In genomic region chr3:145307209-145307608, GRCm38 (mm10) we compare ENCODE assay signal across 25 mouse cellular contexts. TPM values are rescaled to one million over a fixed set of nuclear protein-coding genes. Genes with fewer than 3 reads are reported as not detected.
DNase-seq lines count a peak whose midpoint lies in the region; ATAC-seq and TF ChIP-seq lines count a peak whose summit lies in the region.
"Had no signal": no experiment of that assay in that cellular context is flagged by ENCODE, and none has a peak within 500 bp of the region (broad histone marks: within the 10 kb centered on the region; RNA-seq: fewer than 3 reads in every experiment).

No protein-coding gene starts in this region.

- POLR2A ChIA-PET in Patski (lab: Charles Lee): interaction anchor here (1.4 kb wide), 1 partner anchor 13 kb away, joined by 3 read pairs; no protein-coding TSS in a partner anchor

- intact Hi-C loops in gastrocnemius, postnatal 14 days (cut with DNase I; ENCODE audit: low total_unique reads): no loop called here

- H3K27me3 ChIP-seq in Patski: peaks cover 3% of the 10 kb centered on the region
- H3K27me3 ChIP-seq in midbrain, embryonic 10.5 days (ENCODE audit: low read depth, poor library complexity, severe bottlenecking): no peaks in the 10 kb centered on the region
- H3K27me3 ChIP-seq: forebrain, embryonic 13.5 days; megakaryocyte, embryonic 14.5 days; midbrain, embryonic 15.5 days had no signal

- CTCF ChIA-PET in Patski (lab: Charles Lee): interaction anchor here (0.9 to 1.3 kb wide), 3 partner anchors 10 to 106 kb away, joined by 3 to 4 read pairs (median 4); no protein-coding TSS in a partner anchor

- no peak for TF ChIP-seq CTCF in Patski (IDR thresholded peaks at IDR 0.05)

- ATAC-seq in Patski: peak; percentile 57
- peak; percentile 73 for ATAC-seq in granulocyte monocyte progenitor cell, adult 5-6 weeks (replicated peaks; ENCODE audit: poor library complexity, severe bottlenecking)
- ATAC-seq: forebrain, embryonic 13.5 days; midbrain, embryonic 15.5 days had no signal

- H3K4me3 ChIP-seq in midbrain, embryonic 10.5 days: no peak overlapping the region
- H3K4me3 ChIP-seq: forebrain, embryonic 13.5 days; heart, embryonic 10.5 days; hindbrain, embryonic 10.5 days; left cerebral cortex, adult 2 months; limb, embryonic 10.5 days; megakaryocyte, embryonic 14.5 days; midbrain, embryonic 15.5 days had no signal

- no peak overlapping the region for H3K27ac ChIP-seq in midbrain, embryonic 10.5 days (replicated peaks)
- H3K27ac ChIP-seq: forebrain, embryonic 13.5 days; heart, embryonic 10.5 days; hindbrain, embryonic 10.5 days; left cerebral cortex, adult 2 months; limb, embryonic 10.5 days; midbrain, embryonic 15.5 days had no signal

- no peaks in the 10 kb centered on the region for H3K36me3 ChIP-seq in midbrain, embryonic 10.5 days
- H3K36me3 ChIP-seq: heart, embryonic 10.5 days; hindbrain, embryonic 10.5 days; limb, embryonic 10.5 days; midbrain, embryonic 15.5 days had no signal

- H3K4me1 ChIP-seq in midbrain, embryonic 10.5 days: no peaks in the 10 kb centered on the region
- H3K4me1 ChIP-seq: forebrain, embryonic 13.5 days; heart, embryonic 10.5 days; hindbrain, embryonic 10.5 days; limb, embryonic 10.5 days; megakaryocyte, embryonic 14.5 days; midbrain, embryonic 15.5 days had no signal

- in situ Hi-C loops in Patski (cut with MboI; ENCODE audit: low pct_unique_long_range_greater_than_20kb): no loop called here

- DNase-seq in right cerebral cortex, postnatal 25 days: peak; percentile 9
- no peak for DNase-seq in right cerebral cortex, postnatal 14 days
- peak; percentile 58 for DNase-seq in Patski (ENCODE audit: low read depth, low spot score)
- no peak for DNase-seq in midbrain, embryonic 10.5 days (ENCODE audit: low spot score)
- no peak for DNase-seq in gastrocnemius, postnatal 14 days
- DNase-seq in thymus, postnatal 4 days: no peak
- DNase-seq: adrenal gland, postnatal 10 days; cerebellum, adult 11 months; cerebellum, postnatal 25 days; gastrocnemius, postnatal 25 days; kidney, adult 8-10 months; kidney, postnatal 25 days; lung, adult 18-20 months; lung, postnatal 14 days; retina, postnatal 1 day; thymus, postnatal 14 days had no signal

- 85% methylated on average over 3 of the region's 3 CpGs for WGBS in midbrain, embryonic 10.5 days

- H3K9me3 ChIP-seq in midbrain, embryonic 10.5 days (replicated peaks): no peaks in the 10 kb centered on the region
- H3K9me3 ChIP-seq: forebrain, embryonic 13.5 days; heart, embryonic 10.5 days; hindbrain, embryonic 10.5 days; limb, embryonic 10.5 days; megakaryocyte, embryonic 14.5 days; midbrain, embryonic 15.5 days had no signal

RNA-seq across cellular contexts. Expression of gene Col24a1, which starts 14.9 kb away (rescaled TPM):
- polyA plus RNA-seq in Patski (2021): 0.10 TPM
- not detected in 2 replicates for total RNA-seq in granulocyte monocyte progenitor cell, adult 5-6 weeks (2014; fragmentation: Nextera tagmentation)
- total RNA-seq in granulocyte monocyte progenitor cell, adult 5-6 weeks (2017): not detected in 2 replicates
- 0.75 and 0.98 TPM in 2 replicates for polyA plus RNA-seq in midbrain, embryonic 10.5 days (2016; fragmentation: Nextera tagmentation; extraction: Ambion mirVana)
- 1 to 10 TPM; 3.6 to 3.9 TPM for total RNA-seq in gastrocnemius, postnatal 14 days (2021)
- total RNA-seq: neutrophil, adult 5-6 weeks had no signal

Comparison
In these comparisons a context has a peak if more than half of its experiments do, and no peak if none do; other contexts are left out.
1. DNase-seq: peak in right cerebral cortex, postnatal 25 days (single experiment) and Patski (single experiment); none in right cerebral cortex, postnatal 14 days (single experiment), midbrain, embryonic 10.5 days (single experiment), gastrocnemius, postnatal 14 days (single experiment) and thymus, postnatal 4 days (single experiment).
2. RNA of gene Col24a1, which starts 14.9 kb away (total RNA-seq): 3.6 to 3.9 TPM in gastrocnemius, postnatal 14 days; not detected in granulocyte monocyte progenitor cell, adult 5-6 weeks; every median in the first group is over 4 times any median in the second.